Mouse (Mus musculus) cortical plate, adult 2 months (tissue): ENCODE measurements around the gene Gm1043. TPM values are rescaled to one million over a fixed set of nuclear protein-coding genes. Genes with fewer than 3 reads are reported as not detected.

Experiments
- H3K27ac ChIP-seq: fragments of 200-500 bp; 2 replicates; pipeline ENCODE4 v1.5.1; 2012; ENCODE audit warnings: low read length, control low read depth, inconsistent platforms; ENCODE audit not compliant: insufficient read depth
- H3K4me1 ChIP-seq: fragments of 200-500 bp; 2 replicates; pipeline ENCODE4 v1.6.1; 2011; ENCODE audit warnings: low read length; ENCODE audit not compliant: control insufficient read depth, insufficient read depth
- H3K4me3 ChIP-seq: fragments of 200-500 bp; 2 replicates; pipeline ENCODE4 v1.5.1; 2011; ENCODE audit warnings: mild to moderate bottlenecking, low read length, control low read depth; ENCODE audit not compliant: insufficient read depth
- CTCF ChIP-seq: fragments of 200-500 bp; IDR thresholded peaks from 2 replicates; pipeline ENCODE4 v1.5.1; 2011; ENCODE audit warnings: mild to moderate bottlenecking, control low read depth, low read length; ENCODE audit not compliant: insufficient read depth; ENCODE audit errors: extremely low read depth
- POLR2A ChIP-seq: fragments of 200-500 bp; IDR thresholded peaks from 2 replicates; pipeline ENCODE4 v1.6.1; 2011; ENCODE audit warnings: mild to moderate bottlenecking, low read length, control low read depth; ENCODE audit not compliant: insufficient read depth; ENCODE audit errors: extremely low read depth
- polyA plus RNA-seq: library from polyadenylated mRNA; depleted of rRNA; stranded (reverse); fragments of >200 nt; gene quantifications from 2 replicates; pipeline ENCODE4 v1.2.3, GENCODE M21; 2012

Gm1043 gene
- polyA plus RNA-seq, 1 experiment: 20.1 TPM

- no peak overlapping the region for H3K4me3 ChIP-seq
- TF ChIP-seq POLR2A (no peak), CTCF (no peak)
- H3K4me1 ChIP-seq: peaks cover 2% of the 10 kb centered on the region; the same call in 1 of the 2 replicates
- H3K27ac ChIP-seq: no peak overlapping the region
These were observed 111.0 kb downstream of the Gm1043 start for GRCm38 (mm10) chr5:37196196-37196595.

- Histone ChIP-seq H3K27ac (no peak overlapping the region), H3K4me1 (peaks cover 2% of the 10 kb centered on the region; the same call in 1 of the 2 replicates), H3K4me3 (no peak overlapping the region)
- no peak for TF ChIP-seq CTCF
These were observed 111.6 kb downstream of the Gm1043 start for GRCm38 (mm10) chr5:37196666-37197250.

- Histone ChIP-seq H3K4me3 (no peak overlapping the region), H3K27ac (no peak overlapping the region), H3K4me1 (peaks cover 2% of the 10 kb centered on the region; the same call in 1 of the 2 replicates)
- TF ChIP-seq CTCF (no peak), POLR2A (no peak)
These were observed 112.3 kb downstream of the Gm1043 start for GRCm38 (mm10) chr5:37197423-37197822.

- H3K27ac ChIP-seq: no peak overlapping the region
- peaks cover 2% of the 10 kb centered on the region; the same call in 1 of the 2 replicates for H3K4me1 ChIP-seq
- H3K4me3 ChIP-seq: no peak overlapping the region
- TF ChIP-seq POLR2A (no peak), CTCF (no peak)
These were observed 113.0 kb downstream of the Gm1043 start for GRCm38 (mm10) chr5:37198011-37198688.

- no peak for TF ChIP-seq CTCF
- no peak for TF ChIP-seq POLR2A
- H3K4me3 ChIP-seq: no peak overlapping the region
- no peak overlapping the region for H3K27ac ChIP-seq
- peaks cover 3% of the 10 kb centered on the region for H3K4me1 ChIP-seq
These were observed 117.1 kb downstream of the Gm1043 start for GRCm38 (mm10) chr5:37202285-37202684.

GRCm38 (mm10) chr5:37204886-37205285, 119.7 kb downstream of the Gm1043 start:
- no peak overlapping the region for H3K4me3 ChIP-seq
- H3K27ac ChIP-seq: 0 out of 2 replicates have a peak overlapping the region, but pooled peaks have one; percentile 42
- TF ChIP-seq POLR2A: no peak
- no peak for TF ChIP-seq CTCF
- H3K4me1 ChIP-seq: peaks cover 2% of the 10 kb centered on the region; the same call in 1 of the 2 replicates

- peaks cover 2% of the 10 kb centered on the region; the same call in 1 of the 2 replicates for H3K4me1 ChIP-seq
- H3K27ac ChIP-seq: no peak overlapping the region
- TF ChIP-seq POLR2A (no peak), CTCF (peak; percentile 36)
These were observed 120.2 kb downstream of the Gm1043 start for GRCm38 (mm10) chr5:37205420-37205819.

GRCm38 (mm10) chr5:37206364-37206763, 121.2 kb downstream of the Gm1043 start:
- H3K27ac ChIP-seq: no peak overlapping the region
- no peak for TF ChIP-seq POLR2A
- no peak for TF ChIP-seq CTCF
- H3K4me3 ChIP-seq: no peak overlapping the region
- H3K4me1 ChIP-seq: peaks cover 2% of the 10 kb centered on the region; the same call in 1 of the 2 replicates

More at GRCm38 (mm10) chr5:37205420-37205819, 120.2 kb downstream of the Gm1043 start:
- no peak overlapping the region for H3K4me3 ChIP-seq

- TF ChIP-seq POLR2A (no peak), CTCF (no peak)
- H3K4me1 ChIP-seq: peaks cover 2% of the 10 kb centered on the region; the same call in 1 of the 2 replicates
- no peak overlapping the region for H3K4me3 ChIP-seq
- no peak overlapping the region for H3K27ac ChIP-seq
These were observed 128.0 kb downstream of the Gm1043 start for GRCm38 (mm10) chr5:37212938-37213708.

GRCm38 (mm10) chr5:37213709-37214103, 128.5 kb downstream of the Gm1043 start:
- no peak overlapping the region for H3K4me3 ChIP-seq
- no peak overlapping the region for H3K27ac ChIP-seq
- H3K4me1 ChIP-seq: peaks cover 2% of the 10 kb centered on the region; the same call in 1 of the 2 replicates
- TF ChIP-seq CTCF: no peak
